Mouse (Mus musculus) right cerebral cortex, postnatal 36 days (tissue): ENCODE data around the gene 1700007K13Rik.

Experiments
- DNase-seq, 2 experiments: peaks; one replicate each; pipeline ENCODE4 v3.0.0; 2022; ENCODE audit warnings: low spot score in 2 of 2, mixed read lengths in 1 of 2

The 1700007K13Rik gene

GRCm38 (mm10) chr2:28415387-28416024 lies 50.6 kb downstream of the 1700007K13Rik start:
- peak; percentile 50 to 77 for DNase-seq

DNA sequence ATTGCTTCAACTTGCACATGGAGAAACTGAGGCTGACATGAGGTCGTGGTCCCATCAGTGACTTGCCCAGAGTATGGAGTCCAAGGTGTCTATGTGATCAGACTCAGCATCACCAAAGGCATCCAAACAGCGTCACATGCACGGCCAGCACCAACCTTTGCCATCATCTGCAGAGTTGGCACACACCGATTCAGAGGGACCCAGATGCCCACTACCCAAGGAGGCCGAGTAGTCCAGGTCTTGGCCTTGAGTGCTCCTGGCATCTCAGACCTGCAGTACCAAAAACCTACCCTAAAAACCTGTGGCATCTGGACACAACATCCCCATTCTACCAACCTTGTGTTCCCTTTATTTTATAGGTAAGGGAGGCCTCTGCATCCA lies 51.4 kb downstream of the 1700007K13Rik start:
- DNase-seq: no peak

GRCm38 (mm10) chr2:28414116-28414756 lies 51.9 kb downstream of the 1700007K13Rik start:
- no peak for DNase-seq

- DNase-seq: peak; percentile 93 to 96
These were observed 53.2 kb downstream of the 1700007K13Rik start for GRCm38 (mm10) chr2:28412936-28413335.
